Mouse (Mus musculus): Measurements from ENCODE around the gene Gm340. TPM values are rescaled to one million over a fixed set of nuclear protein-coding genes. Genes with fewer than 3 reads are reported as not detected.
A peak's percentile ranks its signal among the peaks of the same experiment; 100 is the strongest.

Gene Gm340
- 1.8 and 2.2 TPM in 2 replicates for polyA plus RNA-seq (2015; fragmentation: Nextera tagmentation; extraction: Ambion mirVana)

DNA sequence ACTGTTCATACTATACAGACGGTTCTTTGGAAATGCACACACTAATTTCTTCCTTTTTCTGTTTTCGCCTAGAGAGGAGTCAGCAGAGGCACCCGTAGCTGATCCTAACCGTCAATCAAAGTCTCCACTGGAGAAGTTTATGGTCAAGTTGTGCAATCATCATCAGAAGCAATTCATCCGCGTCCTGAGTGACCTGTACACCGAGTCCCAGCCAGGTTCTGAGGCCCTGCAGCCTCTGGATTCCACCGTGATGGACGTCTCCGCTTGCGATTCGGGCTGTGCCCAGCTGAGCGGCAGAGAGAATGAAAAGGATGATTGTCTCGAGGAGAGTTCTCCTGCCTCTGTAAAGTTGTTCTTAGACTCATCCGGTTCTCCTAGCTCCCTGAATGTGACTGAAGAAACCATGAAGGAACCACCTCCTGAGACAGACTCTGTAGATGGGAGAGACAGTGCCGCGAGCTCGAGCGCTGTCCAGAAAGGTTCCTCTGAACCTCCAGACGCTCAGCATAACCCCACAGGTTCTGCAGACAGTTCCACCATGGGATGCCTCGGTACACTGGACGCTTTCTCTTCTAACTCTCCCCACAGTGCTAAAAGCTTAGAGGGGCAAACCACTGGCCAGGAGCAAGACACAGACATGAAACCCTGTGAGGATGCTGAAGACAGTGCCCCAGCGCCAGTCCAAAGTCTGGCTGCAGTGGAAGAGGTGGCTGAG is at the start of gene Gm340:
TSS of gene Gm340 (plus strand) at position 665 of the 715 bp plus-strand sequence.
- Histone ChIP-seq H3K4me2 (ENCODE audit: low read length) (no peak within 1 kb of the TSS), H3K4me3 (ENCODE audit: low read depth, low read length) (no peak within 1 kb of the TSS), H3K27ac (ENCODE audit: low read length) (no peak within 1 kb of the TSS), H3K27me3 (ENCODE audit: control insufficient read depth, insufficient read depth, low read depth, low read length) (no peaks in the 10 kb centered on the region), H3K4me1 (ENCODE audit: control insufficient read depth, insufficient read depth, low read length) (no peaks in the 10 kb centered on the region), H3K9ac (ENCODE audit: low read depth, low read length) (no peak within 1 kb of the TSS), H3K36me3 (ENCODE audit: control insufficient read depth, insufficient read depth, low read length) (peaks cover 19% of the 10 kb centered on the region), H3K9me3 (replicated peaks; ENCODE audit: control insufficient read depth, low read length, poor library complexity, severe bottlenecking) (no peaks in the 10 kb centered on the region)
- no peak for ATAC-seq
- 93% methylated on average over 23 of the region's 23 CpGs for WGBS

DNA sequence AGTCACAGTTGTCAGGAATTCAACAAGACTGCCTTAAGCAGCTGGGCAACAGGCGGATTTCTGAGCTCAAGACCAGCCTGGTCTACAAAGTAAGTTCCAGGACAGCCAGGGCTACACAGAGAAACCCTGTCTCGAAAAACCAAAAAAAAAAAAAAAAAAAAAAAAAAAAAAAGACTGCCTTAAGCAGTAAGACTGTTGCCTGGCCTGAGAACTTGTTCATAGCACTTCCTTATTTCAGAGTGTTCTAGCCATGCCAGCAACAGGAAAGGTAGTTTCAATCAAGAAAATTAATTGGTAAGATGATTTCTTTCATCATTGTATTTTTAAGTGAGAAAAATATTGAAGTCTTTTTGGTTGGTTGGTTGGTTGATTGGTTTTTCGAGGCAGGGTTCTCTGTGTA is 48.1 kb upstream of the Gm340 start:
- no peaks in the 10 kb centered on the region for H3K4me1 ChIP-seq (ENCODE audit: control insufficient read depth, insufficient read depth, low read length)
- ATAC-seq: no peak
- no peak overlapping the region for H3K4me2 ChIP-seq (ENCODE audit: low read length)
- H3K9me3 ChIP-seq (replicated peaks; ENCODE audit: control insufficient read depth, low read length, poor library complexity, severe bottlenecking): no peaks in the 10 kb centered on the region
- H3K9ac ChIP-seq (ENCODE audit: low read depth, low read length): no peak overlapping the region
- no peak overlapping the region for H3K4me3 ChIP-seq (ENCODE audit: low read depth, low read length)
- WGBS: 98% methylated on average over 3 of the region's 3 CpGs
- no peak overlapping the region for H3K27ac ChIP-seq (ENCODE audit: low read length)
- H3K27me3 ChIP-seq (ENCODE audit: control insufficient read depth, insufficient read depth, low read depth, low read length): no peaks in the 10 kb centered on the region
- no peaks in the 10 kb centered on the region for H3K36me3 ChIP-seq (ENCODE audit: control insufficient read depth, insufficient read depth, low read length)

DNA sequence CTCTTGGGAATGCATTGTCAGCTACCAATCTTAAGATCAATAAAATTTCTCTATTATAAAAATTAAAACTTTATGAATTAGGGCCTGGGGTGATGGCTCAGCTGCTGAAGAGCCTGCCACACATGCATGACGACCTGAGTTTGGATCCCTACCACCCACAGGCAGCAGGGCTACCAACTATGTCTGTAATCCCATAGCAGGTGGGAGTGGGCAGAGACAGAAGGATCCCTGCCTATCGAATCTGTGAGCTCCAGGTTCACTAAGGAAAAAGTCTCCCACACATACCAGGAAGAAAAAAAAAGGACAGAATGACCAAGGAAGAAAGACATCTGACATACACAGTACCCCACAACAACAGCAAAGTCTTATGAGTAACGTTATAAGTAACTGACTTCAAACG is 25.2 kb upstream of the Gm340 start:
- H3K27me3 ChIP-seq (ENCODE audit: control insufficient read depth, insufficient read depth, low read depth, low read length): no peaks in the 10 kb centered on the region
- no peak overlapping the region for H3K9ac ChIP-seq (ENCODE audit: low read depth, low read length)
- 84% methylated on average over 4 of the region's 4 CpGs for WGBS
- no peak overlapping the region for H3K27ac ChIP-seq (ENCODE audit: low read length)
- no peak overlapping the region for H3K4me3 ChIP-seq (ENCODE audit: low read depth, low read length)
- H3K36me3 ChIP-seq (ENCODE audit: control insufficient read depth, insufficient read depth, low read length): peaks cover 9% of the 10 kb centered on the region; the same call in 1 of the 2 replicates
- no peak overlapping the region for H3K4me2 ChIP-seq (ENCODE audit: low read length)
- H3K9me3 ChIP-seq (replicated peaks; ENCODE audit: control insufficient read depth, low read length, poor library complexity, severe bottlenecking): no peaks in the 10 kb centered on the region
- H3K4me1 ChIP-seq (ENCODE audit: control insufficient read depth, insufficient read depth, low read length): peaks cover 2% of the 10 kb centered on the region; the same call in 1 of the 2 replicates
- ATAC-seq: no peak

DNA sequence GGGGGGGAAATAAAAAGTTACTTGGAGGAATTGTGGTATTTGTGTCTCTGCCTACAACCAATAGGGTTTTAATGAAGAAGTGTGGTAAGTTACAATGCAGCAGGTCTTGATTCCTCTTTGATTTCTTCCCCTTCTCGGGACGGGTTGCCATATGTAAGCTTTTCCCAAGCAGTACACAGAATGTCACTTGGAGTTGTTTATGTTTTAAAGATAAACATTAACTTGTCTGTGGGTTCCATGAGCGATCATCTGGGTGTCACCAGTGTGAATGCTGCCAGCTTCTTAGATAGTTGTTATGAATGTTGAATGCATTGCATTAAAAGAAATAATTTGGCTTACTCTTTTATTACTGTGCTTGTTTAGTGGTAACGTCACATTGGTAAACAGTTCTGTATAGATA is 24.7 kb upstream of the Gm340 start:
- Histone ChIP-seq H3K27ac (ENCODE audit: low read length) (no peak overlapping the region), H3K4me2 (ENCODE audit: low read length) (no peak overlapping the region), H3K36me3 (ENCODE audit: control insufficient read depth, insufficient read depth, low read length) (peaks cover 9% of the 10 kb centered on the region; the same call in 1 of the 2 replicates), H3K9ac (ENCODE audit: low read depth, low read length) (no peak overlapping the region), H3K4me3 (ENCODE audit: low read depth, low read length) (no peak overlapping the region), H3K27me3 (ENCODE audit: control insufficient read depth, insufficient read depth, low read depth, low read length) (no peaks in the 10 kb centered on the region), H3K4me1 (ENCODE audit: control insufficient read depth, insufficient read depth, low read length) (peaks cover 2% of the 10 kb centered on the region; the same call in 1 of the 2 replicates), H3K9me3 (replicated peaks; ENCODE audit: control insufficient read depth, low read length, poor library complexity, severe bottlenecking) (no peaks in the 10 kb centered on the region)
- no peak for ATAC-seq
- 90% methylated on average over 4 of the region's 4 CpGs for WGBS

DNA sequence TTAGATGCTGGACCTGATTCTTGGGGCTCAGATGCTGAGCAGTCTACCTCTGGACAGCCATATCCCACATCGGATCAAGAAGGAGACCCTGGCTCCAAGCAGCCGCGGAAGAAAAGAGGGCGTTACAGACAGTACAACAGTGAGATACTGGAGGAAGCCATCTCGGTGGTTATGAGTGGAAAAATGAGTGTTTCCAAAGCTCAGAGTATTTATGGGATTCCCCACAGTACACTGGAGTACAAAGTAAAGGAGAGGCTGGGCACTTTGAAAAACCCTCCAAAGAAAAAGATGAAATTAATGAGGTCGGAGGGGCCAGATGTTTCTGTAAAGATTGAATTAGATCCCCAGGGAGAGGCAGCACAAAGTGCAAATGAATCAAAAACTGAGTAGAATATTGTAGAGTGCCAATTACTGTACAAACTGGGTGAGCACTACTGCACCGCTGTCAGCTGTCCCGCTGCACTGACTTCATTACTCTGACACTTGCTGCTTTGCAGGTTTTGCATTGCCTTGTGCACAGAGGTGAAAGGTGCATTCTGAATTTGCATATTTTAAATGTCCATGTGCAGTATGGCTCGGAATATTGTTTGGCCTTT is 23.2 kb upstream of the Gm340 start:
- H3K9ac ChIP-seq (ENCODE audit: low read depth, low read length): no peak overlapping the region
- H3K27ac ChIP-seq (ENCODE audit: low read length): 0 out of 2 replicates have a peak overlapping the region, but pooled peaks have one; percentile 7
- peak; percentile 80 for ATAC-seq
- peaks cover 2% of the 10 kb centered on the region; the same call in 1 of the 2 replicates for H3K4me1 ChIP-seq (ENCODE audit: control insufficient read depth, insufficient read depth, low read length)
- no peak overlapping the region for H3K4me2 ChIP-seq (ENCODE audit: low read length)
- 54% methylated on average over 9 of the region's 9 CpGs for WGBS
- no peaks in the 10 kb centered on the region for H3K27me3 ChIP-seq (ENCODE audit: control insufficient read depth, insufficient read depth, low read depth, low read length)
- H3K36me3 ChIP-seq (ENCODE audit: control insufficient read depth, insufficient read depth, low read length): peaks cover 5% of the 10 kb centered on the region; the same call in 1 of the 2 replicates
- H3K4me3 ChIP-seq (ENCODE audit: low read depth, low read length): no peak overlapping the region
- no peaks in the 10 kb centered on the region for H3K9me3 ChIP-seq (replicated peaks; ENCODE audit: control insufficient read depth, low read length, poor library complexity, severe bottlenecking)

DNA sequence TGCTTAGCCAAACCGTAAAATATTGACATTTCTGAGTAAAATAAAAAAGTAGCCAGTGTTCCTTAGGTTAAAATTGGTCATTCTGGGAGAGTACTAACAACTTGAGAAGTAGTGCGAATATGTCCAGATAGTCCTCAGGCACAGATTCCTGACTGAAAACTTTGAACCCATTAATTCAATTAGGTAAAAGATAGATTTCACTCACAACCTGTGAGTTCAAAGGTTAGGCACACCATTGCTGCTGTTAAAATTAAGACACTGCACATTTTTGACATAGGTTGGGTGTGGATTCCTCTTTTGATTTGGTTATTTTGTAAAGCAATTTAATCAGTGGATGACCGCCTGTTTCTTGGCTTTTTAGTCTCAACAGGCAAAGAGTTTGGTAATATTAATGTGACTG is 21.3 kb upstream of the Gm340 start:
- H3K9ac ChIP-seq (ENCODE audit: low read depth, low read length): no peak overlapping the region
- peaks cover 3% of the 10 kb centered on the region; the same call in 1 of the 2 replicates for H3K36me3 ChIP-seq (ENCODE audit: control insufficient read depth, insufficient read depth, low read length)
- H3K4me1 ChIP-seq (ENCODE audit: control insufficient read depth, insufficient read depth, low read length): peaks cover 2% of the 10 kb centered on the region; the same call in 1 of the 2 replicates
- no peaks in the 10 kb centered on the region for H3K27me3 ChIP-seq (ENCODE audit: control insufficient read depth, insufficient read depth, low read depth, low read length)
- H3K27ac ChIP-seq (ENCODE audit: low read length): no peak overlapping the region
- no peak overlapping the region for H3K4me3 ChIP-seq (ENCODE audit: low read depth, low read length)
- H3K4me2 ChIP-seq (ENCODE audit: low read length): no peak overlapping the region
- WGBS: 94% methylated on average over 3 of the region's 3 CpGs
- H3K9me3 ChIP-seq (replicated peaks; ENCODE audit: control insufficient read depth, low read length, poor library complexity, severe bottlenecking): no peaks in the 10 kb centered on the region
- no peak for ATAC-seq

DNA sequence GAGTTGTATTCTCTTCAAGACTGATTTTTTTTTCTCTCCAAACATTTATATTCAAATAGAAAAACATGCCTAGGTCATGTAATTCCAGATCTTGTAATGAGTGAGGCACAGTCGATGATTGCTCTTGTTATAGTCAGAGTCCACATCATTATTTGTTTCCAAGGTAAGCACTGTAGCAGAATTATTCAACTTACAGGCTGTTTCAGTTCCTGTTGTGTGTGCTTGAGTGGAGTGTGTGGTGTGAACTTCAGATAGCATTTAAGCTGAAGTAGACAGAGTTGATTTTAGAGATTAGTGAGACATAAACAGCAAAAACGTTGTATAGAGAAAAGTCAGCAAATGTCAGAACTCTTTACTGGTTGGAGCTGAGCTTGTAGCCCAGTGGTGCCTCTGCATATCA is 13.4 kb upstream of the Gm340 start:
- no peaks in the 10 kb centered on the region for H3K9me3 ChIP-seq (replicated peaks; ENCODE audit: control insufficient read depth, low read length, poor library complexity, severe bottlenecking)
- 76% methylated on average over 2 of the region's 2 CpGs for WGBS
- no peak overlapping the region for H3K4me2 ChIP-seq (ENCODE audit: low read length)
- H3K27me3 ChIP-seq (ENCODE audit: control insufficient read depth, insufficient read depth, low read depth, low read length): no peaks in the 10 kb centered on the region
- H3K9ac ChIP-seq (ENCODE audit: low read depth, low read length): no peak overlapping the region
- no peaks in the 10 kb centered on the region for H3K36me3 ChIP-seq (ENCODE audit: control insufficient read depth, insufficient read depth, low read length)
- ATAC-seq: no peak
- no peak overlapping the region for H3K4me3 ChIP-seq (ENCODE audit: low read depth, low read length)
- H3K27ac ChIP-seq (ENCODE audit: low read length): no peak overlapping the region
- no peaks in the 10 kb centered on the region for H3K4me1 ChIP-seq (ENCODE audit: control insufficient read depth, insufficient read depth, low read length)

DNA sequence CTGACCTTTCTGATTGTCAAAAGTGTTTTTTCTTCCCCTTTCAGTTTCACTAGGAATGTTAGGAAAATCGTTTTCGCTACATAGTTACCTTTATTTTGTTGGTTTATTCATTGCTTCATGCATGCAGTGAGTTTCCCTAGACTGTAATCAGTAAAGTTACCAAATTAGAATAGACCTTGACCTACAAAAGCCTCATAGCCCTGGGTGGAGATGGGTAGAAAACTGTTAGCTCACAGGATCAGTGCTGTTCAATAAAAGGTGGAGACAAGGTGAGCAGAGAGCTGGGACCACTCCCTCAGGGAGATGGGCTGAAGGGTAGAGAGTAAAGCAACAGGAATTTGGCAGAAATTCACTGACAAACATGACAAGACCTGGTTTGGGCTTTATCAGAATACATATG is 8.5 kb upstream of the Gm340 start:
- no peak for ATAC-seq
- WGBS: 86% methylated on average over 2 of the region's 2 CpGs
- no peaks in the 10 kb centered on the region for H3K36me3 ChIP-seq (ENCODE audit: control insufficient read depth, insufficient read depth, low read length)

DNA sequence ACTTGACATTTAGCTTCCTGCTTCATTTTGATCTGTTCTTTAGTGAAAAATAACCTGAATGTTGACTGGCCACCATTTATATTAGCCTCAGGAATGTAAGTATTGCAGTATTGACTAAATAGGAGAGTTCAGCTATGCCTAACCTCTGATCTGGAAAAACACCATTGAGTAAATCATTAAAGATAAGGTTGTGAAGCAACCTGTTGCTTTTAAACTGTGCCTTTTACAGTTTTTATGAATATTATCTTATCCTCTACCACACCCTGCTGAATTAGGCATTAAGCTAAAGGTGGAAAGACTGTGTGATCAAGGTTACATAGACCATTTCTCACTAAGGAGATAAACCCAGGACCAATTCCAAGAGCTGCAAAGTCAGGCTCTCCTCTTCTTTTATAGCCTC is 4.6 kb upstream of the Gm340 start:
- H3K27ac ChIP-seq (ENCODE audit: low read length): no peak overlapping the region
- H3K4me1 ChIP-seq (ENCODE audit: control insufficient read depth, insufficient read depth, low read length): no peaks in the 10 kb centered on the region
- H3K4me3 ChIP-seq (ENCODE audit: low read depth, low read length): no peak overlapping the region
- H3K9ac ChIP-seq (ENCODE audit: low read depth, low read length): no peak overlapping the region
- no peaks in the 10 kb centered on the region for H3K9me3 ChIP-seq (replicated peaks; ENCODE audit: control insufficient read depth, low read length, poor library complexity, severe bottlenecking)
- H3K36me3 ChIP-seq (ENCODE audit: control insufficient read depth, insufficient read depth, low read length): peaks cover 9% of the 10 kb centered on the region
- no peaks in the 10 kb centered on the region for H3K27me3 ChIP-seq (ENCODE audit: control insufficient read depth, insufficient read depth, low read depth, low read length)
- H3K4me2 ChIP-seq (ENCODE audit: low read length): no peak overlapping the region
- ATAC-seq: no peak

More for the DNA sequence above, 8.5 kb upstream of the Gm340 start:
- Histone ChIP-seq H3K4me2 (ENCODE audit: low read length) (no peak overlapping the region), H3K4me3 (ENCODE audit: low read depth, low read length) (no peak overlapping the region), H3K27ac (ENCODE audit: low read length) (no peak overlapping the region), H3K4me1 (ENCODE audit: control insufficient read depth, insufficient read depth, low read length) (no peaks in the 10 kb centered on the region), H3K9me3 (replicated peaks; ENCODE audit: control insufficient read depth, low read length, poor library complexity, severe bottlenecking) (no peaks in the 10 kb centered on the region), H3K9ac (ENCODE audit: low read depth, low read length) (no peak overlapping the region), H3K27me3 (ENCODE audit: control insufficient read depth, insufficient read depth, low read depth, low read length) (no peaks in the 10 kb centered on the region)

Measured in midbrain, embryonic 16.5 days (tissue).